Mouse (Mus musculus): ENCODE measurements around the gene Ccdc106.

DNA sequence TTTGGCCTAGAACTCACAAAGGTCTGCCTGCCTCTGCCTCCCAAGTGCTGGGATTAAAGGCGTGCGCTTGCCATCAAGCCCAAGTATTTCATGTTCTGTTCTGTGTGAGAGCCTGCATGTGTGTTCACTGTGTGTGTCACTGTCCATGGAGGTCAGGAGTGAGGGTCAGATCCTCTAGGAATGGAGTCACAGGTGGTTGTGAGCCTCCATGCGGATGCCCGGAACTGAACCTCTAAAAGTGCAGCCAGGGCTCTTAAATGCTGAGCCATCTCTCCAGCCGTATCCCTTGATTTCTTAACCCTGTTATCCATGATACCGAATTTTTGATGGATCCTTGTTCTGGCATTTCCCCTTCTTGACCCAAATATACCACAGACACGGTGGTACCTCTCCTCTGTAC is 16.7 kb downstream of the Ccdc106 start:
- TF ChIP-seq EP300 (IDR thresholded peaks at IDR 0.05; ENCODE audit: low read depth) (no peak), CTCF (IDR thresholded peaks at IDR 0.05; ENCODE audit: low read depth) (no peak)

Measured in liver, postnatal 0 days (tissue).